Mouse (Mus musculus): ENCODE measurements at regions not wholly inside any gene's neighbourhood (a gene's known extent, or its start where the extent isn't known, plus 50 kb on each side); places are given as distances from the start of the nearest gene placed in this dataset.

GRCm38 (mm10) chr8:89150952-89151351 lies 107.0 kb upstream of the Sall1 start:
- TF ChIP-seq CTCF (IDR thresholded peaks at IDR 0.05; ENCODE audit: low read depth, low read length) (no peak), POLR2A (IDR thresholded peaks at IDR 0.05; ENCODE audit: borderline replicate concordance, low read depth, low read length) (no peak)
